Mouse (Mus musculus): ENCODE measurements around the gene Wdr11. TPM values are rescaled to one million over a fixed set of nuclear protein-coding genes. Genes with fewer than 3 reads are reported as not detected.

Wdr11 gene
- polyA plus RNA-seq, 1 experiment from 2014 or later, result 36.1 TPM

- Histone ChIP-seq H3K4me1 (replicated peaks) (peaks cover 12% of the 10 kb centered on the region), H3K27me3 (peaks cover 11% of the 10 kb centered on the region), H3K27ac (replicated peaks) (no peak overlapping the region), H3K4me3 (no peak overlapping the region), H3K36me3 (no peaks in the 10 kb centered on the region), H3K9me3 (no peaks in the 10 kb centered on the region), H3K4me2 (no peak overlapping the region), H3K9ac (no peak overlapping the region)
- ATAC-seq (ENCODE audit: low read depth), result no peak
- 80% methylated on average over 18 of the region's 18 CpGs for WGBS
Measured at GRCm38 (mm10) chr7:129671675-129672651, 80.3 kb downstream of the Wdr11 start.

- ATAC-seq (ENCODE audit: low read depth), result no peak
- H3K27ac ChIP-seq (replicated peaks), result no peak overlapping the region
- H3K4me1 ChIP-seq (replicated peaks), result peaks cover 22% of the 10 kb centered on the region
- H3K4me3 ChIP-seq, result no peak overlapping the region
- peaks cover 18% of the 10 kb centered on the region for H3K27me3 ChIP-seq
- no peak overlapping the region for H3K9ac ChIP-seq
- H3K9me3 ChIP-seq, result no peaks in the 10 kb centered on the region
- H3K36me3 ChIP-seq, result no peaks in the 10 kb centered on the region
- H3K4me2 ChIP-seq, result no peak overlapping the region
- 46% methylated on average over 9 of the region's 9 CpGs for WGBS
Measured at GRCm38 (mm10) chr7:129673776-129674175, 82.1 kb downstream of the Wdr11 start.

- H3K9me3 ChIP-seq, result no peaks in the 10 kb centered on the region
- no peak overlapping the region for H3K4me2 ChIP-seq
- peaks cover 30% of the 10 kb centered on the region for H3K4me1 ChIP-seq (replicated peaks)
- no peaks in the 10 kb centered on the region for H3K36me3 ChIP-seq
- 76% methylated on average over 4 of the region's 4 CpGs for WGBS
- H3K4me3 ChIP-seq, result no peak overlapping the region
- H3K27me3 ChIP-seq, result peaks cover 18% of the 10 kb centered on the region
- H3K9ac ChIP-seq, result no peak overlapping the region
- ATAC-seq (ENCODE audit: low read depth), result no peak
- H3K27ac ChIP-seq (replicated peaks), result no peak overlapping the region
Measured at GRCm38 (mm10) chr7:129674558-129674957, 82.9 kb downstream of the Wdr11 start.

GRCm38 (mm10) chr7:129675852-129676251, 84.2 kb downstream of the Wdr11 start:
- ATAC-seq (ENCODE audit: low read depth), result no peak
- Histone ChIP-seq H3K4me3 (no peak overlapping the region), H3K36me3 (no peaks in the 10 kb centered on the region), H3K4me2 (no peak overlapping the region), H3K4me1 (replicated peaks) (peaks cover 31% of the 10 kb centered on the region), H3K27me3 (peaks cover 18% of the 10 kb centered on the region), H3K9ac (no peak overlapping the region), H3K27ac (replicated peaks) (no peak overlapping the region), H3K9me3 (no peaks in the 10 kb centered on the region)
- WGBS, result 92% methylated on average over 6 of the region's 6 CpGs

- Histone ChIP-seq H3K27me3 (peaks cover 29% of the 10 kb centered on the region), H3K36me3 (no peaks in the 10 kb centered on the region), H3K4me3 (no peak overlapping the region), H3K9ac (no peak overlapping the region), H3K9me3 (no peaks in the 10 kb centered on the region), H3K4me1 (replicated peaks) (peaks cover 38% of the 10 kb centered on the region), H3K27ac (replicated peaks) (no peak overlapping the region), H3K4me2 (no peak overlapping the region)
- ATAC-seq (ENCODE audit: low read depth), result no peak
- WGBS, result 50% methylated on average over 4 of the region's 4 CpGs
Measured at GRCm38 (mm10) chr7:129677141-129677540, 85.5 kb downstream of the Wdr11 start.

- H3K9ac ChIP-seq, result no peak overlapping the region
- no peaks in the 10 kb centered on the region for H3K9me3 ChIP-seq
- no peak for ATAC-seq (ENCODE audit: low read depth)
- 36% methylated on average over 8 of the region's 8 CpGs for WGBS
- H3K27ac ChIP-seq (replicated peaks), result 0 out of 2 replicates have a peak overlapping the region, but pooled peaks have one; percentile 24
- no peaks in the 10 kb centered on the region for H3K36me3 ChIP-seq
- H3K4me2 ChIP-seq, result no peak overlapping the region
- H3K4me1 ChIP-seq (replicated peaks), result peaks cover 35% of the 10 kb centered on the region
- no peak overlapping the region for H3K4me3 ChIP-seq
- H3K27me3 ChIP-seq, result peaks cover 42% of the 10 kb centered on the region
Measured at GRCm38 (mm10) chr7:129678431-129678830, 86.8 kb downstream of the Wdr11 start.

GRCm38 (mm10) chr7:129678972-129679371, 87.3 kb downstream of the Wdr11 start:
- Histone ChIP-seq H3K4me2 (no peak overlapping the region), H3K27me3 (peaks cover 45% of the 10 kb centered on the region), H3K9ac (no peak overlapping the region), H3K4me1 (replicated peaks) (peaks cover 30% of the 10 kb centered on the region), H3K9me3 (no peaks in the 10 kb centered on the region), H3K4me3 (no peak overlapping the region), H3K27ac (replicated peaks) (peak overlapping the region; percentile 24; the same call in 1 of the 2 replicates), H3K36me3 (no peaks in the 10 kb centered on the region)
- WGBS, result 9% methylated on average over 8 of the region's 8 CpGs
- no peak for ATAC-seq (ENCODE audit: low read depth)

GRCm38 (mm10) chr7:129680534-129681210, 89.0 kb downstream of the Wdr11 start:
- no peak overlapping the region for H3K9ac ChIP-seq
- peaks cover 30% of the 10 kb centered on the region for H3K4me1 ChIP-seq (replicated peaks)
- no peak overlapping the region for H3K4me3 ChIP-seq
- 9% methylated on average over 10 of the region's 10 CpGs for WGBS
- peak; percentile 59; the same call in 1 of the 2 replicates for ATAC-seq (ENCODE audit: low read depth)
- H3K9me3 ChIP-seq, result no peaks in the 10 kb centered on the region
- H3K27me3 ChIP-seq, result peaks cover 53% of the 10 kb centered on the region
- H3K4me2 ChIP-seq, result no peak overlapping the region
- H3K27ac ChIP-seq (replicated peaks), result no peak overlapping the region
- no peaks in the 10 kb centered on the region for H3K36me3 ChIP-seq

- WGBS, result 72% methylated on average over 3 of the region's 3 CpGs
- H3K9ac ChIP-seq, result no peak overlapping the region
- no peak for ATAC-seq (ENCODE audit: low read depth)
- no peak overlapping the region for H3K4me3 ChIP-seq
- H3K4me2 ChIP-seq, result no peak overlapping the region
- peaks cover 34% of the 10 kb centered on the region for H3K4me1 ChIP-seq (replicated peaks)
- H3K36me3 ChIP-seq, result no peaks in the 10 kb centered on the region
- H3K27ac ChIP-seq (replicated peaks), result no peak overlapping the region
- H3K9me3 ChIP-seq, result no peaks in the 10 kb centered on the region
- peaks cover 44% of the 10 kb centered on the region for H3K27me3 ChIP-seq
Measured at GRCm38 (mm10) chr7:129682525-129682924, 90.9 kb downstream of the Wdr11 start.

GRCm38 (mm10) chr7:129685326-129685725, 93.7 kb downstream of the Wdr11 start:
- H3K36me3 ChIP-seq, result no peaks in the 10 kb centered on the region
- H3K4me2 ChIP-seq, result no peak overlapping the region
- H3K9me3 ChIP-seq, result no peaks in the 10 kb centered on the region
- peaks cover 16% of the 10 kb centered on the region; the same call in 1 of the 2 replicates for H3K4me1 ChIP-seq (replicated peaks)
- H3K9ac ChIP-seq, result no peak overlapping the region
- no peak for ATAC-seq (ENCODE audit: low read depth)
- WGBS, result 77% methylated on average over 5 of the region's 5 CpGs
- H3K4me3 ChIP-seq, result no peak overlapping the region
- peaks cover 48% of the 10 kb centered on the region for H3K27me3 ChIP-seq
- H3K27ac ChIP-seq (replicated peaks), result no peak overlapping the region
